Mouse (Mus musculus) small intestine, adult 2 months (tissue): ENCODE measurements around the gene Tm4sf20.

Source experiments
- CTCF ChIP-seq: fragments of 200-500 bp; IDR thresholded peaks from 2 replicates; pipeline ENCODE4 v1.5.1; 2012; ENCODE audit warnings: low read depth, mild to moderate bottlenecking, control low read depth, inconsistent platforms, low read length, moderate library complexity, mixed read lengths; ENCODE audit not compliant: insufficient replicate concordance, insufficient read length; ENCODE audit errors: extremely low read depth
- POLR2A ChIP-seq: fragments of 200-500 bp; IDR thresholded peaks from 2 replicates; pipeline ENCODE4 v1.6.1; 2012; ENCODE audit warnings: low read depth, mild to moderate bottlenecking, control low read depth, inconsistent platforms, low read length, moderate library complexity

- no peak for TF ChIP-seq CTCF
- no peak for TF ChIP-seq POLR2A
Observed at GRCm38 (mm10) chr1:82773208-82773607, 4.9 kb upstream of the Tm4sf20 start.
